Mouse (Mus musculus): Measurements from ENCODE around the gene Krt42.

DNA sequence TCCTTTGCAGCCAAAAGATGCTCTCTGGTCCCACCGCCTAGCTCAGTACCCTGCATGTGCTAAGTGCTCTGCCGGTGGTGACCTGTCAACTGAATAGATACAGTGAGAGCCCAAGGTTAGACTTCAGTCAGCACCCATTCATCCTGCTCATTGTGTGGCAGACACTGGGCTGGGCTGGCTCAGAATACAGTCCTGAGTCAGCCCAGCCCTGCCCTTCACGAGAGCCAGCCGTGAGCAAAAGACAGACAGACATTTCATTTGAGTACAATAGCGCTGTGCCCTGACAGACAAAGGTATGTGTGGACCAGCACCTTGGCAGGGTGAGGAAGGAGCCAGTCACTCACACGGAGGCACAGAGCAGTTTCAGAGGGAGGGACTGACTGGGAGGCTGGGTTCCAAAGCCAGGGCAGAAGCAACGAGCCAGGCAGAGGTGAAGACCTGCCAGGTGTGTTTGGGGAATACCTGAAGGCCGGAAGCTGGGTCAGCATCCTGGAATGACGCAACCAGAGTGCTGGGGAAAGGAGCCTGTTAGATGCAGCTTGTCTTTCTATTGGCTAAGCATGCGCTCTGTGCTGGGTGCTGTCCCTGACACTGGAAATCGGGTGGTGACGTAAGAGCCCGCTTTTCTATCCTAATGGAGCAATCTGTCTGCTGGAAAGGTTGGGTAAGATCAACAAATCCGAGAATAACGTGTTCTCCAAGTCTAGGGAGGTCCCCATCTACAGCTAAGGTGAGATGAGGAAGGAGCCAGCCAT, 8.2 kb upstream of the Krt42 start:
- no peak for TF ChIP-seq CTCF (IDR thresholded peaks at IDR 0.05; ENCODE audit: extremely low read depth, insufficient read depth, low read length)
- no peak for TF ChIP-seq POLR2A (IDR thresholded peaks at IDR 0.05; ENCODE audit: extremely low read depth, insufficient read depth, low read length)

Measured in cortical plate, adult 2 months (tissue).